Mouse (Mus musculus) c-Kit-positive CD71-positive TER-119-negative erythroid progenitor cells, embryonic 14.5 days (primary cell): Measurements from ENCODE around the gene Evi2.

Experiments
- DNase-seq: peaks from one replicate; pipeline ENCODE4 v3.0.0-alpha.2; 2013; ENCODE audit warnings: low read depth

Evi2 gene

GRCm38 (mm10) chr11:79530333-79530761 is at the start of gene Evi2, which contains the start of gene Evi2a:
TSS of gene Evi2 (minus strand) at chr11:79530589.
TSS of gene Evi2a (minus strand) at chr11:79530609.
- no peak for DNase-seq

GRCm38 (mm10) chr11:79577741-79578140 is 47.4 kb upstream of the Evi2 start:
- DNase-seq, result peak; percentile 70

- no peak for DNase-seq
Observed at GRCm38 (mm10) chr11:79575383-79576073, 45.1 kb upstream of the Evi2 start.

- DNase-seq, result no peak
Observed at GRCm38 (mm10) chr11:79573836-79574235, 43.4 kb upstream of the Evi2 start.

GRCm38 (mm10) chr11:79570319-79570718 is 39.9 kb upstream of the Evi2 start:
- no peak for DNase-seq

- no peak for DNase-seq
Observed at GRCm38 (mm10) chr11:79568197-79568911, 38.0 kb upstream of the Evi2 start.

GRCm38 (mm10) chr11:79566947-79567346 is 36.6 kb upstream of the Evi2 start:
- DNase-seq, result no peak

- DNase-seq, result no peak
Observed at GRCm38 (mm10) chr11:79563493-79563892, 33.1 kb upstream of the Evi2 start.

GRCm38 (mm10) chr11:79560536-79560935 is 30.1 kb upstream of the Evi2 start:
- DNase-seq, result no peak

- DNase-seq, result peak; percentile 54
Observed at GRCm38 (mm10) chr11:79552622-79553021, 22.2 kb upstream of the Evi2 start.

GRCm38 (mm10) chr11:79536293-79536692 is 5.9 kb upstream of the Evi2 start:
- DNase-seq, result no peak

GRCm38 (mm10) chr11:79535554-79535953 is 5.2 kb upstream of the Evi2 start:
- no peak for DNase-seq

- DNase-seq, result no peak
Observed at GRCm38 (mm10) chr11:79533950-79534690, 3.7 kb upstream of the Evi2 start.

GRCm38 (mm10) chr11:79533311-79533710 is 2.9 kb upstream of the Evi2 start:
- no peak for DNase-seq

GRCm38 (mm10) chr11:79531485-79531884 is 1.1 kb upstream of the Evi2 start:
- DNase-seq, result no peak

- no peak for DNase-seq
Observed at GRCm38 (mm10) chr11:79530774-79531173, 385 bp upstream of the Evi2 start.

GRCm38 (mm10) chr11:79529736-79530135 is 653 bp downstream of the Evi2 start:
- DNase-seq, result no peak

GRCm38 (mm10) chr11:79529226-79529625 is 1.2 kb downstream of the Evi2 start:
- no peak for DNase-seq

- no peak for DNase-seq
Observed at GRCm38 (mm10) chr11:79528601-79529000, 1.8 kb downstream of the Evi2 start.

GRCm38 (mm10) chr11:79527739-79528384 is 2.5 kb downstream of the Evi2 start:
- DNase-seq, result no peak

- no peak for DNase-seq
Observed at GRCm38 (mm10) chr11:79527015-79527738, 3.2 kb downstream of the Evi2 start.

GRCm38 (mm10) chr11:79526549-79526948 is 3.8 kb downstream of the Evi2 start:
- DNase-seq, result no peak
